Mouse (Mus musculus) heart, adult 2 months (tissue): ENCODE measurements at regions not wholly inside any gene's neighbourhood (a gene's known extent, or its start where the extent isn't known, plus 50 kb on each side); places are given as distances from the start of the nearest gene placed in this dataset.
A peak's percentile ranks its signal among the peaks of the same experiment; 100 is the strongest.

Source experiments
- CTCF ChIP-seq: fragments of 200-600 bp; IDR thresholded peaks from 2 replicates; pipeline ENCODE4 v1.8.1; 2022; ENCODE audit warnings: antibody characterized with exemption, mild to moderate bottlenecking, moderate library complexity
- EP300 ChIP-seq: fragments of 200-500 bp; IDR thresholded peaks from 2 replicates; pipeline ENCODE4 v1.6.1; 2011; ENCODE audit warnings: low read depth, low read length, control low read depth; ENCODE audit not compliant: insufficient read depth
- POLR2A ChIP-seq: fragments of 200-500 bp; IDR thresholded peaks from 2 replicates; pipeline ENCODE4 v1.6.1; 2011; ENCODE audit warnings: mild to moderate bottlenecking, low read depth, low read length, control low read depth; ENCODE audit not compliant: insufficient read depth

- no peak for TF ChIP-seq CTCF
- no peak for TF ChIP-seq POLR2A
- peak; percentile 49; the same call in 1 of the 2 replicates for TF ChIP-seq EP300
These were observed 331.7 kb upstream of the Cypt12 start for GRCm38 (mm10) chr3:17616439-17617070.
